Mouse (Mus musculus): ENCODE measurements around the gene 4931428F04Rik. TPM values are rescaled to one million over a fixed set of nuclear protein-coding genes. Genes with fewer than 3 reads are reported as not detected.
A peak's percentile ranks its signal among the peaks of the same experiment; 100 is the strongest.

The 4931428F04Rik gene
- 0.55 and 0.84 TPM in 2 replicates for polyA plus RNA-seq (2015; fragmentation: Nextera tagmentation; extraction: Ambion mirVana)

- Histone ChIP-seq H3K4me3 (ENCODE audit: low read depth, low read length) (peak within 1 kb of the TSS; percentile 62), H3K36me3 (ENCODE audit: control insufficient read depth, insufficient read depth) (no peaks in the 10 kb centered on the region), H3K27ac (ENCODE audit: low read length) (0 out of 2 replicates have a peak within 1 kb of the TSS, but pooled peaks have one; percentile 26), H3K9me3 (replicated peaks; ENCODE audit: control insufficient read depth, low read length) (no peaks in the 10 kb centered on the region), H3K4me2 (ENCODE audit: low read depth, low read length) (peak within 1 kb of the TSS; percentile 84), H3K9ac (ENCODE audit: low read depth, low read length) (peak within 1 kb of the TSS; percentile 39), H3K4me1 (ENCODE audit: control insufficient read depth, low read depth, low read length) (peaks cover 23% of the 10 kb centered on the region), H3K27me3 (ENCODE audit: control insufficient read depth, insufficient read depth, low read depth, low read length) (peaks cover 20% of the 10 kb centered on the region)
- ATAC-seq (ENCODE audit: low read depth): no peak; the same call in none of the 2 replicates
- WGBS (ENCODE audit: insufficient replicate concordance): 4% methylated on average over 43 of the region's 43 CpGs
Observed at GRCm38 (mm10) chr8:105289805-105290460, at the start of gene 4931428F04Rik. TSS of gene 4931428F04Rik (minus strand) at chr8:105289864.

- no peak overlapping the region for H3K27ac ChIP-seq (ENCODE audit: low read length)
- peaks cover 6% of the 10 kb centered on the region; the same call in 1 of the 2 replicates for H3K36me3 ChIP-seq (ENCODE audit: control insufficient read depth, insufficient read depth)
- 19% methylated on average over 4 of the region's 4 CpGs for WGBS (ENCODE audit: insufficient replicate concordance)
- no peaks in the 10 kb centered on the region for H3K27me3 ChIP-seq (ENCODE audit: control insufficient read depth, insufficient read depth, low read depth, low read length)
- peaks cover 18% of the 10 kb centered on the region for H3K4me1 ChIP-seq (ENCODE audit: control insufficient read depth, low read depth, low read length)
- H3K4me2 ChIP-seq (ENCODE audit: low read depth, low read length): no peak overlapping the region
- H3K4me3 ChIP-seq (ENCODE audit: low read depth, low read length): no peak overlapping the region
- no peak for ATAC-seq (ENCODE audit: low read depth)
- no peak overlapping the region for H3K9ac ChIP-seq (ENCODE audit: low read depth, low read length)
- H3K9me3 ChIP-seq (replicated peaks; ENCODE audit: control insufficient read depth, low read length): no peaks in the 10 kb centered on the region
Observed at GRCm38 (mm10) chr8:105338992-105339391, 49.3 kb upstream of the 4931428F04Rik start.

GRCm38 (mm10) chr8:105336373-105337130 lies 46.9 kb upstream of the 4931428F04Rik start:
- 86% methylated on average over 32 of the region's 32 CpGs for WGBS (ENCODE audit: insufficient replicate concordance)
- H3K27me3 ChIP-seq (ENCODE audit: control insufficient read depth, insufficient read depth, low read depth, low read length): no peaks in the 10 kb centered on the region
- no peak overlapping the region for H3K4me2 ChIP-seq (ENCODE audit: low read depth, low read length)
- H3K27ac ChIP-seq (ENCODE audit: low read length): no peak overlapping the region
- H3K4me3 ChIP-seq (ENCODE audit: low read depth, low read length): no peak overlapping the region
- ATAC-seq (ENCODE audit: low read depth): no peak
- no peaks in the 10 kb centered on the region for H3K9me3 ChIP-seq (replicated peaks; ENCODE audit: control insufficient read depth, low read length)
- H3K36me3 ChIP-seq (ENCODE audit: control insufficient read depth, insufficient read depth): peaks cover 6% of the 10 kb centered on the region; the same call in 1 of the 2 replicates
- peaks cover 18% of the 10 kb centered on the region for H3K4me1 ChIP-seq (ENCODE audit: control insufficient read depth, low read depth, low read length)
- no peak overlapping the region for H3K9ac ChIP-seq (ENCODE audit: low read depth, low read length)

- Histone ChIP-seq H3K27me3 (ENCODE audit: control insufficient read depth, insufficient read depth, low read depth, low read length) (no peaks in the 10 kb centered on the region), H3K27ac (ENCODE audit: low read length) (no peak overlapping the region), H3K36me3 (ENCODE audit: control insufficient read depth, insufficient read depth) (peaks cover 30% of the 10 kb centered on the region), H3K4me2 (ENCODE audit: low read depth, low read length) (no peak overlapping the region), H3K4me3 (ENCODE audit: low read depth, low read length) (no peak overlapping the region), H3K4me1 (ENCODE audit: control insufficient read depth, low read depth, low read length) (peaks cover 4% of the 10 kb centered on the region), H3K9me3 (replicated peaks; ENCODE audit: control insufficient read depth, low read length) (no peaks in the 10 kb centered on the region), H3K9ac (ENCODE audit: low read depth, low read length) (no peak overlapping the region)
- 58% methylated on average over 2 of the region's 2 CpGs for WGBS (ENCODE audit: insufficient replicate concordance)
- ATAC-seq (ENCODE audit: low read depth): no peak
Observed at GRCm38 (mm10) chr8:105332523-105332922, 42.9 kb upstream of the 4931428F04Rik start.

GRCm38 (mm10) chr8:105331931-105332330 lies 42.3 kb upstream of the 4931428F04Rik start:
- no peak overlapping the region for H3K9ac ChIP-seq (ENCODE audit: low read depth, low read length)
- 85% methylated on average over 9 of the region's 9 CpGs for WGBS (ENCODE audit: insufficient replicate concordance)

GRCm38 (mm10) chr8:105331469-105331868 lies 41.8 kb upstream of the 4931428F04Rik start:
- Histone ChIP-seq H3K4me2 (ENCODE audit: low read depth, low read length) (no peak overlapping the region), H3K9ac (ENCODE audit: low read depth, low read length) (no peak overlapping the region), H3K27me3 (ENCODE audit: control insufficient read depth, insufficient read depth, low read depth, low read length) (no peaks in the 10 kb centered on the region), H3K9me3 (replicated peaks; ENCODE audit: control insufficient read depth, low read length) (no peaks in the 10 kb centered on the region), H3K4me1 (ENCODE audit: control insufficient read depth, low read depth, low read length) (peaks cover 10% of the 10 kb centered on the region), H3K4me3 (ENCODE audit: low read depth, low read length) (no peak overlapping the region), H3K27ac (ENCODE audit: low read length) (no peak overlapping the region), H3K36me3 (ENCODE audit: control insufficient read depth, insufficient read depth) (peaks cover 27% of the 10 kb centered on the region)
- ATAC-seq (ENCODE audit: low read depth): no peak
- WGBS (ENCODE audit: insufficient replicate concordance): 90% methylated on average over 22 of the region's 22 CpGs

More at GRCm38 (mm10) chr8:105331931-105332330, 42.3 kb upstream of the 4931428F04Rik start:
- H3K4me3 ChIP-seq (ENCODE audit: low read depth, low read length): no peak overlapping the region
- no peak overlapping the region for H3K27ac ChIP-seq (ENCODE audit: low read length)
- no peaks in the 10 kb centered on the region for H3K27me3 ChIP-seq (ENCODE audit: control insufficient read depth, insufficient read depth, low read depth, low read length)
- H3K4me2 ChIP-seq (ENCODE audit: low read depth, low read length): no peak overlapping the region
- peaks cover 30% of the 10 kb centered on the region for H3K36me3 ChIP-seq (ENCODE audit: control insufficient read depth, insufficient read depth)
- ATAC-seq (ENCODE audit: low read depth): no peak
- no peaks in the 10 kb centered on the region for H3K9me3 ChIP-seq (replicated peaks; ENCODE audit: control insufficient read depth, low read length)
- H3K4me1 ChIP-seq (ENCODE audit: control insufficient read depth, low read depth, low read length): peaks cover 10% of the 10 kb centered on the region

- no peaks in the 10 kb centered on the region for H3K27me3 ChIP-seq (ENCODE audit: control insufficient read depth, insufficient read depth, low read depth, low read length)
- WGBS (ENCODE audit: insufficient replicate concordance): 86% methylated on average over 12 of the region's 12 CpGs
- H3K4me3 ChIP-seq (ENCODE audit: low read depth, low read length): no peak overlapping the region
- peaks cover 24% of the 10 kb centered on the region for H3K36me3 ChIP-seq (ENCODE audit: control insufficient read depth, insufficient read depth)
- no peak overlapping the region for H3K4me2 ChIP-seq (ENCODE audit: low read depth, low read length)
- peaks cover 13% of the 10 kb centered on the region for H3K4me1 ChIP-seq (ENCODE audit: control insufficient read depth, low read depth, low read length)
- no peaks in the 10 kb centered on the region for H3K9me3 ChIP-seq (replicated peaks; ENCODE audit: control insufficient read depth, low read length)
- ATAC-seq (ENCODE audit: low read depth): no peak
- H3K9ac ChIP-seq (ENCODE audit: low read depth, low read length): no peak overlapping the region
- H3K27ac ChIP-seq (ENCODE audit: low read length): no peak overlapping the region
Observed at GRCm38 (mm10) chr8:105330325-105330724, 40.7 kb upstream of the 4931428F04Rik start.

GRCm38 (mm10) chr8:105326968-105327367 lies 37.3 kb upstream of the 4931428F04Rik start:
- WGBS (ENCODE audit: insufficient replicate concordance): 16% methylated on average over 6 of the region's 6 CpGs
- no peaks in the 10 kb centered on the region for H3K27me3 ChIP-seq (ENCODE audit: control insufficient read depth, insufficient read depth, low read depth, low read length)

More at GRCm38 (mm10) chr8:105326968-105327367, 37.3 kb upstream of the 4931428F04Rik start:
- H3K4me1 ChIP-seq (ENCODE audit: control insufficient read depth, low read depth, low read length): peaks cover 33% of the 10 kb centered on the region
- peaks cover 27% of the 10 kb centered on the region for H3K36me3 ChIP-seq (ENCODE audit: control insufficient read depth, insufficient read depth)
- H3K27ac ChIP-seq (ENCODE audit: low read length): peak overlapping the region; percentile 89
- H3K4me2 ChIP-seq (ENCODE audit: low read depth, low read length): peak overlapping the region; percentile 80
- H3K9me3 ChIP-seq (replicated peaks; ENCODE audit: control insufficient read depth, low read length): no peaks in the 10 kb centered on the region
- peak overlapping the region; percentile 91 for H3K4me3 ChIP-seq (ENCODE audit: low read depth, low read length)
- peak overlapping the region; percentile 93 for H3K9ac ChIP-seq (ENCODE audit: low read depth, low read length)
- ATAC-seq (ENCODE audit: low read depth): no peak

Data from liver, embryonic 16.5 days (tissue).